Comparison of ENCODE assay signal across 12 mouse cellular contexts in the genomic region with DNA sequence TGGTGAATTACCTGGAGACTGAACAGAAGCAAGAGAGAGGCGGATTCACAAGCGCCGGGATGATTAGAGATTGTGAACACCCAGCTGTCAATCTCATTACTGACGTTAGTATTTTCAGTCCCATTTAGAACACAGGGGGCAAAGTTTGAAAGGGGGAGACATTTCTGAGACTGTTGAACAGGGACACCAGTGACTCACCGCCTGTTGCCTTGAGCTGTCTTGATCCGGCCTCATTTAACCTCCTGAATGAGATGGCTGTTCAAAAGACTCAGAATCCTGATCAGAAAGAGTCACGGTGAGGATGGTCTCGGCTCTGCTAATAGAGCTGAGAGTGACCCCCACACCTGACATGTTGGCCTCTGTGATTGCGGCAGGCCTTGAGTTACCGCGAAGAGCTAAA.
"Had no signal": no experiment of that assay in that cellular context is flagged by ENCODE, and none has a peak within 500 bp of the region (broad histone marks: within the 10 kb centered on the region; RNA-seq: fewer than 3 reads in every experiment).

No protein-coding gene starts in this region.

- DNase-seq: lung, embryonic 14.5 days; lung, postnatal 10 days; lung, postnatal 4 days; midbrain, embryonic 14.5 days; retina, postnatal 1 day; right cerebral cortex, adult 18-20 months; right cerebral cortex, postnatal 25 days; right cerebral cortex, postnatal 4 days; spleen, adult 18-20 months; thymus, adult 18-20 months; thymus, postnatal 14 days; thymus, postnatal 36 days had no signal
